Mouse (Mus musculus) macrophage (primary cell): ENCODE measurements around the gene Cxcr3. TPM values are rescaled to one million over a fixed set of nuclear protein-coding genes. Genes with fewer than 3 reads are reported as not detected.

Source experiments
- H3K27ac ChIP-seq: fragments of 350-480 bp; formaldehyde crosslinking; 2 replicates; pipeline ENCODE4 v1.9.0; 2021
- H3K36me3 ChIP-seq: fragments of 350-480 bp; formaldehyde crosslinking; 2 replicates; pipeline ENCODE4 v1.9.0; 2021; ENCODE audit errors: inconsistent target
- H3K4me3 ChIP-seq: fragments of 350-480 bp; formaldehyde crosslinking; 2 replicates; pipeline ENCODE4 v1.9.0; 2021; ENCODE audit errors: inconsistent target
- H3K79me2 ChIP-seq: fragments of 350-480 bp; formaldehyde crosslinking; 2 replicates; pipeline ENCODE4 v1.9.0; 2021; ENCODE audit errors: inconsistent target
- WGBS: methylation state at CpG from one replicate; pipeline ENCODE4 v1.1.7; 2026; ENCODE audit warnings: inconsistent platforms; ENCODE audit not compliant: missing documents; 5-methylcytosine and 5-hydroxymethylcytosine counted together
- polyA plus RNA-seq: library from polyadenylated mRNA; stranded (reverse); fragments of 250-400 nt; gene quantifications from 3 replicates; pipeline ENCODE4 v1.2.4, GENCODE M21; 2018; ENCODE audit warnings: inconsistent platforms
- total RNA-seq, 78 experiments: library from RNA; depleted of rRNA; stranded (reverse); fragments of 250-400 nt; gene quantifications; 1 replicate in 9 of 78; 2 replicates in 24 of 78; 3 replicates in 43 of 78; 4 replicates in 2 of 78; pipeline ENCODE4 v1.2.4; 2018; ENCODE audit warnings: inconsistent platforms in 56 of 78

Cxcr3 gene
- total RNA-seq (2018; cell fraction: chromatin; rRNA removed) = 1 to 10 TPM in 5 of 26 experiments, under 1 TPM in 15, not detected in 6; 0.38 to 2.8 (median 0.66) TPM
- 10 to 100 TPM in 3 of 26 experiments, 1 to 10 TPM in 23; 4.4 to 10.8 (median 7.0) TPM for total RNA-seq (2018; cell fraction: cytosol; rRNA removed)
- 1 to 10 TPM in 25 of 26 experiments, under 1 TPM in 1; 0.65 to 9.1 (median 4.9) TPM for total RNA-seq (2018; cell fraction: nucleus; rRNA removed)
- polyA plus RNA-seq = 4.9 to 10.7 TPM (median 5.8 TPM) in 3 replicates

DNA sequence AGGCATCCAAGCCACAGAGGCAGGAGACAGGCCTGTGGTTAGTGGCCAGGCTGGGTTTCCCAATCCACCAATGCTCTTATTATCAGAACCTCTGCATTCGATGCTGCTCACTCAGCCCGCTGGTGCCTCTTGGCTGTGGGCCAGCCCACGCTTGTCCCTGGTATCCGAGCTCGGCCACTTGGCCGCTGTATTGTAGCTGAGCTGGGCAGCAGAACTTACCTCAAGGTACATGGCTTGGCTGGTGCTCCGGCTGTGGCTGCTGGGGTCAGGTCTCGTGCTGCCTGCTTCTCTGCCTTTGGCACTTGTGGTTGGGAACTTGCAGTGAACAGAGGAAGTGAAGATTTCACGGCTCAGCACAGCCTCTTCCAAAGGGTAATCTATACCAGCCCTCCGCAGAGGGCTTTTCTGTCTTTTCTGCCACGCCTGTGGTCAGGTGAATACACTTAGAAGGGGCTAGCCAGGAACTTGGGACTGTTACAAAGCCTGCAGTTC is at the start of gene Cxcr3:
Gene Cxcr3 (minus strand): TSS at position 442 of the 492 bp plus-strand sequence.
- Histone ChIP-seq H3K79me2 (no peaks in the 10 kb centered on the region), H3K27ac (peak within 1 kb of the TSS; percentile 78), H3K4me3 (peak within 1 kb of the TSS; percentile 20), H3K36me3 (no peaks in the 10 kb centered on the region)
- WGBS = 27% methylated on average over 11 of the region's 11 CpGs

- H3K79me2 ChIP-seq = no peaks in the 10 kb centered on the region
- 37% methylated on average over 4 of the region's 5 CpGs for WGBS
- H3K36me3 ChIP-seq = no peaks in the 10 kb centered on the region
- no peak overlapping the region for H3K4me3 ChIP-seq
- H3K27ac ChIP-seq = no peak overlapping the region
These were observed 38.0 kb upstream of the Cxcr3 start for GRCm38 (mm10) chrX:101772035-101772434.

DNA sequence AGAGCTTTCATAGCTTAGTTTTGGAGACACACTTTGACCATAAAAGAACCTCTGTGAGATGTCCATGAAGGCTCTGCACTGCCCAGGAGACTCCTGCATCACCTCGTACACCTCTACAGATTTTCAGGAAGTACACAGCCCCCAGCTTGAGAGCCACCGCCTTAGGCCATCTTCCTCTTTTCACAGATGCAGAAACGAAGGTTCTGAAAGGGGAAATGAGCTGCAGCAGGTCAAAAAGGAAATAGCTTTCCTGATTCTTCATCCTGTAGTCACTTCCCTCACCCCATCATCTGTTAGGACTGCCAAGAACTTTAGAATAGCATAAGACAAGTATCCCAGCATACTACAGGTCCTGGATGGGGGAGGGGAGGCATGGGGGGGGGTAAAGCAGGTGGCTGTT is 36.2 kb upstream of the Cxcr3 start:
- Histone ChIP-seq H3K4me3 (no peak overlapping the region), H3K36me3 (no peaks in the 10 kb centered on the region), H3K79me2 (no peaks in the 10 kb centered on the region), H3K27ac (peak overlapping the region; percentile 35; the same call in 1 of the 2 replicates)
- 3% methylated on average over 3 of the region's 3 CpGs for WGBS

DNA sequence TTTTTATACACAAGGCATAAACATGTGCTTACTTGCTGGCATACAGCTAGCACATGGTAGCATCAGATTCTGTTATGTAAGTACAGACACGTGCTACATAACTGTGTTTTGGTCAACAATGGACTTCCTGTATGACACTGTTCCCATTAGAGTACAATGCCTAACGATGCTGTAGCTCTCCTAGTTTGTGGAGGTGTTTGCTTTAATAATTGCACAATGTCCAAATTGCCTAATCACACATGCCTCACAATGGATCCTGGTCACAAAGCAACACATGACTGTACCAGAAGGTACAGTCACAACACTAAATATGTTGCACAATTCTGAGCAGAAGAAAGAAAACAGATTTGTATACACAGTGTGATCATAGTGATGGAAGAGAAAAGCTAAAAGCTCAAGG is 35.4 kb upstream of the Cxcr3 start:
- 32% methylated on average over 2 of the region's 2 CpGs for whole genome bisulfite sequencing
- no peak overlapping the region for H3K4me3 ChIP-seq
- no peaks in the 10 kb centered on the region for H3K36me3 ChIP-seq
- no peaks in the 10 kb centered on the region for H3K79me2 ChIP-seq
- H3K27ac ChIP-seq = peak overlapping the region; percentile 35; the same call in 1 of the 2 replicates

- 53% methylated on average over 7 of the region's 7 CpGs for WGBS
- H3K36me3 ChIP-seq = no peaks in the 10 kb centered on the region
- no peak overlapping the region for H3K27ac ChIP-seq
- no peak overlapping the region for H3K4me3 ChIP-seq
- no peaks in the 10 kb centered on the region for H3K79me2 ChIP-seq
These were observed 33.2 kb upstream of the Cxcr3 start for GRCm38 (mm10) chrX:101767280-101767679.

DNA sequence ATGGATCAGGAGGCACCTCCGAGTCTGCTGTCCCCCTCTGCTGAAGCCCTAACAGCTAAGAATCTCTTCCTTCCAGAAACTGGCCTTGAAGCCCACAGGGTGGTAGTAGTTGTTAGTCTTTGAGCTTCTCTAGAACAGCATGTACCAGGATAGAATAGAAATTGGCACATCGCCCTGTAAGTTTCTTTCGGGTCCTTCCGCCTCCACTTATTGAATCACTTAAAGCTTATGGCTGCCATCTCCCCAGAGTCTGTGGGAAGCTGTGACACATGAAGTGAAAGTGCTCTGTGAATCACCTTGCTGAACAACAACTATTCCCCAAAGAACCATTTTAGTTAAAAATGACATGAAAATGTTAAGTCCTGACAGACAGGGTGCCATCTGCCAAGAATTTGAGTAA is 31.0 kb upstream of the Cxcr3 start:
- H3K36me3 ChIP-seq = no peaks in the 10 kb centered on the region
- H3K79me2 ChIP-seq = no peaks in the 10 kb centered on the region
- no peak overlapping the region for H3K27ac ChIP-seq
- no peak overlapping the region for H3K4me3 ChIP-seq
- 90% methylated on average over 4 of the region's 4 CpGs for WGBS

GRCm38 (mm10) chrX:101764621-101765020 is 30.6 kb upstream of the Cxcr3 start:
- 40% methylated on average over 2 of the region's 5 CpGs for WGBS
- no peaks in the 10 kb centered on the region for H3K36me3 ChIP-seq
- no peak overlapping the region for H3K27ac ChIP-seq
- H3K4me3 ChIP-seq = no peak overlapping the region
- no peaks in the 10 kb centered on the region for H3K79me2 ChIP-seq

DNA sequence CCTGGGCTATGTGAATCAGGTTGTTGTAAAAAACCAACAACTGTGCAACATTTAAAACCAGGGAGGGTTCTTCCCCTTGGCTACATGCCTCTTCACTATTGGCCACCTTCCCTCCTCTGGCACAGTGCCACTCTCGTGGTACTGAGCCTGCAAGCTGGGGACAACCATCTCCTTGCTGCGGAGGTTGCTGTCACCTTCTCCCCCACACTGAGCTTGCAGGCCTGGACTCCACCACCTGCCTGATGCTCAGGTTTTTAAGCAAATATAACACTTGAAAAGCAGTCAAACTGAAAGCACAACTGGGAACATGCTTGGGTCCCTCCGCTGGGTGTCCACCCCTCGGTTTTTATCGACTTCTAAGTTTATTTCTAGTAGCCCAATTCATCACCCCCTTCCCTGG is 20.4 kb upstream of the Cxcr3 start:
- H3K27ac ChIP-seq = no peak overlapping the region
- no peaks in the 10 kb centered on the region for H3K79me2 ChIP-seq
- no peak overlapping the region for H3K4me3 ChIP-seq
- WGBS = 65% methylated on average over 5 of the region's 5 CpGs
- H3K36me3 ChIP-seq = no peaks in the 10 kb centered on the region

DNA sequence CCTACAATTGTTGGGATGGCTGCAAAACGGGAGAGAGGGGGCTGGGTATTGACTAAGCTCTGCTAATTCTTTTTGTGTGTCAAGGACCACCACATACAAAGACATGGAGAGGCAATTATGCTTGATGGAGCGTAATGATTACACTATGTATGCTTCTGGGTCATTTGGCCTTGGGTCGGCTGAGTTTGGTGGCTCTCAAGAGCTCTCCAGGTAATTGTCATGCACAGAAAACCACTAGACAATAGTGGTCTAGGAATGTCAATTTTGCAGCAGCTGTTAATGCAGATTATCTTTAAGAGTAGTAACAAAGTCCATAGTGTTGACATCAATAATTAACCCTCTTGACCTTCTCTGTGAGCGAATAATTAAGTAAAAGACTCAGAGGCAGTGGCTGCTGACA is 16.1 kb upstream of the Cxcr3 start:
- no peaks in the 10 kb centered on the region for H3K36me3 ChIP-seq
- H3K4me3 ChIP-seq = no peak overlapping the region
- no peaks in the 10 kb centered on the region for H3K79me2 ChIP-seq
- H3K27ac ChIP-seq = no peak overlapping the region
- 78% methylated on average over 4 of the region's 4 CpGs for WGBS

DNA sequence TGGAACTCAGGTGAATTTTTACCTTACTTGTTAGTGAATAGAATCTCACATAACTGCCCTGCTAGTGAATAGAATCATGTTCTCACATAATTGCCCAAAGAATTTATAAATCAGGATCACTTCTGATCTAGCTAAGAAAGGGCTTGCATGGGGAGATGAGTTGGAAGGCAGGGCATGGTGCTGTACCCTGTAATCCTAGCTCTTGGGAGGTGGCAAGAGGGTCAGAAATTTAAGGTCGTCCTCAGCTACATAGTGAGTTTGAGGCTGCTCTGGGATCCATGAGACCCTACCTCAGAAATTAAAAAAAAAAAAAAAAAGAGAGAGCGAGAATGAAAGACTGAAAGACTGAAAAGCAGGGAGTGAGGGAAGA is 7.0 kb upstream of the Cxcr3 start:
- Histone ChIP-seq H3K79me2 (no peaks in the 10 kb centered on the region), H3K36me3 (no peaks in the 10 kb centered on the region), H3K27ac (no peak overlapping the region), H3K4me3 (no peak overlapping the region)
- WGBS = 100% methylated on average over 1 of the region's 2 CpGs

DNA sequence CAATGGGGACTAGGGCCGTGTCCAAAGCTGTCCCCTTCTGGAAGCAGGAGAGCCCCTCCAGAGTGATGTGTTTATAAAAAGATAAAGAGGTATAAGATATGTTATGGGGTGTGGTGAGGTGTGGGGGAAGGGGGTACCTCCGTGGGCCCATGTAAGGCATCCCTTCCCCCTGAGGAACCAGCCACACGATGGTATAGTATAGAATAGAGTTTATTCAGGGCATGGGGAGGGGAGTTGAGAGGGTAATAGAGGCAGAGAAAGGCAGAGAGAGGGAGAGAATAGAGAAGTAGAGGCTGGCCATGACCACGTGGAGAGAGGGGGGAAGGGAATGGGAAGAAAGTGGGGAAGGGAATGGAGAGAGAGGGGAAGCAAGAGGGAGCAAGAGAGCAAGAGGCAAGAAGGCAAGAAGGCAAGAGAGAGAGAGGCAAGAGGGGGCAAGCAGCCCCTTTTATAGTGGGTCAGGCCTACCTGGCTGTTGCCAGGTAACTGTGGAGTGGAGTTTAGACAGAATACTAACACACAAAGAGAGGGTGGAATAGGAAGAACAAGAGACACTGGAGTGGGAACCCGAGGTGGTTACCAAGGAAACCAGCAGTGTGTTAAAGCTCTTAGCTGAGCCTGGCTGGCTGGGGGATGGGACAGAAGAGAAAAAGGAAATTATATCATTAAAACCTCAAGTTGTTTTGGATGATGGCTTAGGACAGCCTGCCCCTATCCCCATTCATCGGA is 6.4 kb upstream of the Cxcr3 start:
- Histone ChIP-seq H3K4me3 (no peak overlapping the region), H3K27ac (no peak overlapping the region), H3K79me2 (no peaks in the 10 kb centered on the region), H3K36me3 (no peaks in the 10 kb centered on the region)
- WGBS = 32% methylated on average over 6 of the region's 6 CpGs

DNA sequence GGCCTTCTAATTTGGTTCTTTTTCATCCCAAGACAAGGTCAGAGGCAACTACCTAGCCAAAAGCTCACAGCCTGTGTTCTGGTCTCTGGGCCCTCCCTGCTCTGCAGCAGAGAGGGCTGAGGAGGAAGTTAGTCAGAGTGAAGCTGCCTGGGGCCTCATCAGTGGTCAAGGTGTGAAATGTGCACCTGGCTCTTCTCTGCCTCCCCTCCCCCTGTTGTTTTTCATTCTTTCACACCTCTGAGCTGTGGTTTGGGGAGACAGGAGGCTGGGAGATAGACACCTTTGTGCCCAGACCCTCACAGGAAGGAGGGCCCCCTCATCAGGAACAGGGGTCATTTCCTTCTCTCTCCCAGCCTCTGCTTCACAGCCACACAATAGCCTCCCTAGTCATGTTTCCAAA is 3.1 kb upstream of the Cxcr3 start:
- H3K4me3 ChIP-seq = no peak overlapping the region
- H3K79me2 ChIP-seq = no peaks in the 10 kb centered on the region
- no peaks in the 10 kb centered on the region for H3K36me3 ChIP-seq
- no peak overlapping the region for H3K27ac ChIP-seq

- Histone ChIP-seq H3K27ac (no peak overlapping the region), H3K4me3 (no peak overlapping the region), H3K79me2 (no peaks in the 10 kb centered on the region), H3K36me3 (no peaks in the 10 kb centered on the region)
- 76% methylated on average over 5 of the region's 5 CpGs for WGBS
These were observed 912 bp upstream of the Cxcr3 start for GRCm38 (mm10) chrX:101734981-101735380.

- no peaks in the 10 kb centered on the region for H3K36me3 ChIP-seq
- H3K27ac ChIP-seq = peak overlapping the region; percentile 78
These were observed 781 bp downstream of the Cxcr3 start for GRCm38 (mm10) chrX:101733288-101733687.

GRCm38 (mm10) chrX:101732644-101733043 is 1.4 kb downstream of the Cxcr3 start:
- H3K4me3 ChIP-seq = no peak overlapping the region
- no peaks in the 10 kb centered on the region for H3K79me2 ChIP-seq
- no peaks in the 10 kb centered on the region for H3K36me3 ChIP-seq
- no peak overlapping the region for H3K27ac ChIP-seq
- WGBS = 49% methylated on average over 10 of the region's 12 CpGs

More at GRCm38 (mm10) chrX:101733288-101733687, 781 bp downstream of the Cxcr3 start:
- 20% methylated on average over 3 of the region's 3 CpGs for WGBS
- peak overlapping the region; percentile 20 for H3K4me3 ChIP-seq
- H3K79me2 ChIP-seq = no peaks in the 10 kb centered on the region
